Mouse (Mus musculus): ENCODE measurements at regions not wholly inside any gene's neighbourhood (a gene's known extent, or its start where the extent isn't known, plus 50 kb on each side); places are given as distances from the start of the nearest gene placed in this dataset.

DNA sequence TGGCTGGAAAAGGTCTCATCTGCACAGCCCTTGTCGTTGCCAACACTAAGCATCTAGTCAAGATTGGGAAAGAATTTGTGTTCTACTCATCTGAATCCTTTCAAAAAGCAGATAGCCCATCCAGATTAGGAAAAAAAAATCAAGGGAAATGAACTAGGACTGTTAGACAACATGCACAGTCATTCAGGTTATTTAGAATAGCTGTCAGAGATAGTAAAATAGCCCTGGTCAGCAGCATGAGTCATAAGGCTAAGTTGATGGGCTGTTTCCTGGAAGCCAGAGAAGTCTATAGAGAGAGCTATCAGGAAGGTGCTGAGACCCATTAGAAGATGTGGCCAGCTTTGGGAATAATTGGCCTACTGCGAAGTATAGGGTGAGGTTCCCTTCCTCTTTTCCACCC lies 1447.4 kb downstream of the Slc22a22 start:
- no peak for DNase-seq

DNA sequence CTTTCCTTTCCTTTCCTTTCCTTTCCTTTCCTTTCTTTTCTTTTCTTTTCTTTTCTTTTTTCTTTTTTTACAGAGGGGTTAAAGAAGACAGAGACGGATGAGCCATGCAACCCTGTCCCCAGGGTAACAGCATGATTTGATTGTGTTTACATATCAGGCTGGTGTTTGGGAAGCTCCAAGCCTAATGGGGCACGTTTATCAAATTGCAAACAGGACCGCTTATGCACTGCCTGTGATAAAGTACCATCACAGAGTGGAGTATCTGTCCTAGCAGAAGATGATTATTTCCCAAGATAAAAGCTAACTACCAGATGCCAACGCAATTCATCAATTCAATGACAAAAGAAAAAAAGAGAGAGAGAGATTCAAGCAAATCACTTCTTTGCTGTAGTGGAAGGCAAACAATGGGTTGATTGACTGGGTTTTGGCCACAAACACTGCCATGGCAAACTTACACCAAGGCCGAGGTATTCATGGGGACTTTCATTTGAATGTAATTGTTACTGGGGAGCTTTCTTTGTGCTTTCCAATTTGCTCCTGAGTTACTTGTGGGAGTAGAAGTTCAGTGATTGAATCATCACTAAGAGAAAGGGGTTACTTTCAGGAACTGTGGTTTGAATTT lies 1450.1 kb downstream of the Slc22a22 start:
- no peak for DNase-seq

DNA sequence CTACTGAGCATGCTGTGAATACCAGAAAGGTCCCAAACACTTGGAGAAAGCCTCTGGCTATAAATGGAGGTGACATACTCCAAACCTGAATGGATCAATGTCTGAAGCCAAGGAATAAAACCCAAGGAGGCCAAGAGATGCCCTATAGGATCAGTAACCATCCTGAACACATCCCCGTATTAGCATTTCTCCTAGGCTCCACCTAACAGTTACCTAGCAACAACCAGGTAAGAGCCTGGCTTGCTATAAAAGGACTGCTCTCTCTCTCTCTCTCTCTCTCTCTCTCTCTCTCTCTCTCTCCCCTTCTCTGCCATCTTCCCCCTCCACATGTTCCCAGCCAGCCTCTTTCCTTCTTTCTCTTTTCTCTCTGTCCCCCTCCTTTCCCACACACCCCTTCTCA lies 1452.7 kb downstream of the Slc22a22 start:
- no peak for DNase-seq

DNA sequence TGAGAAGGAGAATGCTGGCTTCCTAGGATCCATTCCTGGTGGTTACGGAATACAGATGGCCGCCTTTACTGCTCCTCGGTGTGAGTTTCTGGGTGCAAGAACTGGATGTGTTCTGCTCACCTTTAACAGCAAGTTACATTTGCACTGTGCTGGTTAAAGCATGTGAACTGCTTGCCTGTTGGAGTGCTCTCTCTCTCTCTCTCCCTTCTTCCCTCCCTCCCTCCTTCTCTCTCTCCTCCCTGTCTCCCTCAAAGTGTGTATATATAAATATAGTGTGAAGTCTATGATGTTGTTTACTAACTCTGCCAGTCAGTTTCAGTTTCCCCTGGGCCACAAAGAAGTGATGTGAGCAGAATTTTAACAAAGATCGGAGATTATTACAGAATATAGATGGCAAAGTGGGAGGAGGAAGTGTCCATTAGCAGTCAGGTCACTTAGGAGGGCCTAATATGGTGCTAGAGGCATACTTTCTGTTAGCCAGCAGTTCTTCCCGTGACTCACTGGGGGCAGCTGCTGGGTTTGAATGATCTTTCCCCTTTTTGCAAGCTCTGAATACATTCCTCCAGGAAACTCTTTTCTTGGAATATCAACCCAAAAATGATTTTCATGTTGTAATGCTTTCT lies 1453.5 kb downstream of the Slc22a22 start:
- DNase-seq: no peak

DNA sequence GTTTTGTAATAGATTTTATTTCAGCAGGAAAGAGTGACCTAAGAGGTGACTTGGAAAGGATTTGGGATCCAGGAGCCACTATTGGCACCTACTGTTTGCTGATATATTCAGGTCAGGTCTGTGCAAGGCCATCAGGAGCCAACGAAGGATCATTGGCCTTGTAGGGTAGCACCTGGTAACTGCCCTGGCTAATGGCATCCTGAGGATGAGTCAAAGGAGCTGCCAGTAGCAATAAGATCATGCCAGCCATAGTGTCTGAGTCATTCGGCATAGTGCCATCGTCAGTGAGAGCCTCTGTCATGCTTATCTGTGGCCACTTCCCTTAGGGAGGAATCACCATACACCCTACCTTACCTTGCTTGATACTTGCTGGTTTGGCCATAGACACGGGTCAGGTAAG lies 1455.1 kb downstream of the Slc22a22 start:
- DNase-seq: no peak

DNA sequence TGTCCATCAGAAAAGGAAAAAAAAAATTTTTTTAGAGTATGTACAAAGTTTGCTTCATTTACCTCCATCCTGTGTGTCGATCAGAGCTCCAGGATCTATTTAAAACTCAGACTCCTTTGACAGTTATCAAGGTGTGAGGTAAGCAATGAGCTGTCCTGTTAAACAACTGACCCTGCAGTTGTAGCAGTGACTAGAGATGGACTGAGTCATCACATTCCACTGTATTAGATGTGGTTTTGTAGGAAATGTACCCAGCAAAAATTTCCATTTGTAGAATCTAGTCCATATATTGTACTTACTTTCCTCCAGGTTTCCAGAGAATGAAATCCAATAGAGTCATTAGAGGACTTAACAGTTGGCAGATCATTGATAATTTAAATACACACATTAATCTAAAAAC lies 1459.3 kb downstream of the Slc22a22 start:
- no peak for DNase-seq

DNA sequence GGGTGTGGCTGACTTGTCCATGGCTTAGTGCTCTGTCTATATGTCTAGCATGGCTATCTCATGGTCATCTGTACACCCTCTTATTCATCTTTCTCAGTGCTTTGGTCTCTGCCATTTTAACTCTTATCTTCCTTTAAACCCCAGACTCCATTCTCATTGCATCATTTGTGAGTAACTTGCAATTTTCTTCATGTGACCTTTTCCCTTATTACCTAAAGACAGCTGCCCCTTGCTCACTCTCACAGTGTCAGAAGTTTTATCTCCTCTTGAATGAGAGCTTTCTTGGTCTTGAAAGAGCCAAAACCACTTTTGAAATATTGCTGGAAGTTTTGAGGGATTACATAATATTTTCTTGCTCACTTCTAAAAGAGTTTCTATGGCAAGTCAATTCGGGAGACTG lies 1459.9 kb downstream of the Slc22a22 start:
- no peak for DNase-seq

DNA sequence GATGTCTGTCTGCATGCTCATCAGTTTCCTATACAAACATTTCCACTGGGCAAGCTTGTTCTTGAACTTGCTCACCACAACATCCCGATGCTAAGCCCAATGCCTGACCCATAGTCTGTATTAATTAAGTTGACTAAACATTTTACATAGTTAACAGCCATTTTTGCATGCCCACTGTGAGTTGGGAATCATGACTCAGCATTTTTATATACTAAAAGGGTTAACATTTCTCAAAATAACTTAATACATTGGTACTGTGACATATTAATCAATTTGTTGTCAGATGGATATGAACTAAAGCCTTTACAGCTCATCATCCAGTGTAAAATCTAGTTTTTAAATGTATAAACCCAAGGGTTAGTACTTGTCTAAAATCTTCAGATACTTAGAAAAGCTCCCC lies 1461.4 kb downstream of the Slc22a22 start:
- DNase-seq: no peak

DNA sequence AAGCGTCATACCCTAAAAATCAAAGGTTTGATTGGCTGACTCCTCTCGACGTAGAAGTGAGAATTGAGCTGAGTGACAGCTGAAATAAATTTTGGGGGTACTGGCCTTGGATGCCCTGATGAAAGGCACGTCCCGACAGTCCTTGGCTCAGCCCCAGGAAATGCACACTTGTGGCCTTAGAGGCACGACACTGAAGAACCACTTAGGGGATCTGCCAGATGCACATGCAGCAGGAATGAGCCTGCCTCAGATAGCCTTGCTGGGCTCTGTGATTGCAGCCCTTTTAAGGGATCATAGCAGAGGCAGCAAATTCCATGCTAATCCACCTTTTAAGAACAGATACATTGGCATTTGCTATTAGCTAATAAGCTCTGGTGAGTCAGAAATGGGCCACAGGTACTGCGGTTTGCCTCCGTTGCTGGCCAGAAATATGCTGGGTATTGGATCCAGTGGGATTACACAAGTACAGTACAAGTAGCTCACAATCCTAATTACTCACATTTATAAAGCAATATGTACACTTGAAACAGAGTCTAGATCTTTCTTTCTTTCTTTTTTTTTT lies 1463.3 kb downstream of the Slc22a22 start:
- DNase-seq: no peak

DNA sequence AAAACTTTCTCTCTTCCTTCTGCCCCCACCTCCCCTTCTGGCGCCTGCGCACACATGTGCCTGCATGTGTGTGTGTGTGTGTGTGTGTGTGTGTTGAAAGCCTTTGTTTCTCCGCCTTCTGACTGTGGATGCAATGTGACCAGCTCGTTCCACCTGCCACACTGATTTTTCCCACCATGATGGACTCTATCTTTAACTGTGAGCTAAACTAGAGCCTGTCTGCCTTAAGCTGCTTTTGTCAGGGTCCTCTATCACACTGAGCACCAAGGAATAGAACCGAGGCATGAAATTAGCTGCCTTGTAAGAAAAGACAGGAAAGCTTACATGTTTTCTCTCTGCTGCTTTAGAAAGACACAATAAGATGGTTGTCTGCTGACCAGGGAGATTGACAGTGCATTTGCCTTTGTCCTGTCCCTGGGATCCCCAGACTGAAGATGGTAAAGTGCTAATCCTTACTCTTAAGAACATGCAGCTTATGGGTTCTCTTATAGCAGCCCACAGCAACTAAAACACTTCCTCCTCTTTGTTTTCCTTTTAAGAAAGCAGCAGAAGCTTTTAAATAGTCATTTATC lies 1468.7 kb downstream of the Slc22a22 start:
- no peak for DNase-seq

DNA sequence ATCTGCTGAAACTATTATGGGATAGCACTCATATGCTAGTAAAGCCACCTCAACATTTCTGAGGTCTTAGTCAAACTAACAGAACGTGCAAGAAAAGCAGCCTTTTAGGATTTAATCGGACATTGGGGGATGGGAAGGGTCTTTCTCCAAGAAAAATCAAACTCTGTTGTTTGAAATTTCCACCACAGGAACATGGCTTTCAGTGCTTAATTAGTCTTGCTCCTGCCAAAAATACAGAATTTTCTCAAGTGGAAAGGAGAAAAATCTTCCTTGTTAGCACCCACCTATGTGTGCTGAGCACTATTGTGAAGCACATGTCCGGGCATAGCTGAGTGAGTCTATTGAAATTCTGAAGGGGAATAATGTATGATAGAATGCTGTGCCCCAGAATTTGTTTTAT lies 1470.0 kb downstream of the Slc22a22 start:
- no peak for DNase-seq

DNA sequence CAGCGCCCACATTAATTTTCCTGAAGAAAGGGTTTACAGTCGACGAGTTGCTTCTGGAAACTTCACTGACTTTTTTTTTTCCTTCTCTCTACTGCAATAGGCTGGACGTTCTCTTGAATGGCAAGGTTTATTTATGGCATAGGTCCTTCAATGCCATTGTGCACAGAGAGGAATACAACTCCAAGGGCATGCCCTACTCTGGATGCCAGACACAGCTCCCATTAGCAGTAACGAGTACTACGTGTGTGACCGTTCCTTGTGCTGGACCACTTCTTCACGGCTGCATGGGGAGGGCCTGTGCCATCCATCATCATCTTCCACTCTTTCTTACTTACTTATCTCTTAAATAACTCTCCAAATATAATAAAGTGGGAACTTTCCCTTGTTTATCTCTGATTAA lies 1472.1 kb downstream of the Slc22a22 start:
- no peak for DNase-seq

DNA sequence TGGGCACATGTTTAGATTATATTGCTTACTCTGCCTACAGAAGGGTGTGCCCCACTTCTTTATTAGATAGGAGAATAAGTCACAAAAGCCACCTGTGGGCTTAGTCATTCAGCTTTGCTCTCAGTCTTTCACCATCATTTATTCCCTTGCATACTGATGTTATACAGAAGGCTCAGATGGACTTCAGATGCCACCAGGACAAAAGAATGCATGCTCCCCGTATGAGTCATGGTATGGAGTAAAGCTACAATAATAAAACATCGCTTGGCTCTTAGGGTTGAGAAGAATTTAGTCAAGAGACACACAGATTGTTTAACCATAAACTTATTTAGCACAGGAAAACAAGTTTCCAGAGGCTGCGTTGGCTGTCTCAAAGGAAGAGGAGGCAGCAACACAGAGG lies 1473.5 kb downstream of the Slc22a22 start:
- no peak for DNase-seq

DNA sequence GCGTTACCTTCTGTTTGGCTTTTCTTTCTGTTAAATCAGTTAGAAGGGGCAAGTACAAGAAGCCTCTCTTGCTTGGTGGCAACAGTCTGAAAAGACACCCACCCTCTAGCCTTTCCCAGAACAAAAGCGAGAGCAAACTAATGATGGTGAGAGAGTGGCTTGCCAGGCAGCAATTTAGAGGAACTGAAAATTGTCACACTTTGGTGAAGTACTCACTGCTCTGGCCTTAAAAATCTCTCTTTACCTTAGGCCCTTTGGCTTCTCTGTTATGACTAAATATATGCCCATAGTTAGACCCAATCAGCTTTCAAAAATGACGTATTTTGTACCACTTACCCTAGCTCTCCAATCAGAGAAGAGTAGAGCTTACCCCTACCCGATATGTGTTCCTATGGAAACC lies 1477.8 kb downstream of the Slc22a22 start:
- no peak for DNase-seq

DNA sequence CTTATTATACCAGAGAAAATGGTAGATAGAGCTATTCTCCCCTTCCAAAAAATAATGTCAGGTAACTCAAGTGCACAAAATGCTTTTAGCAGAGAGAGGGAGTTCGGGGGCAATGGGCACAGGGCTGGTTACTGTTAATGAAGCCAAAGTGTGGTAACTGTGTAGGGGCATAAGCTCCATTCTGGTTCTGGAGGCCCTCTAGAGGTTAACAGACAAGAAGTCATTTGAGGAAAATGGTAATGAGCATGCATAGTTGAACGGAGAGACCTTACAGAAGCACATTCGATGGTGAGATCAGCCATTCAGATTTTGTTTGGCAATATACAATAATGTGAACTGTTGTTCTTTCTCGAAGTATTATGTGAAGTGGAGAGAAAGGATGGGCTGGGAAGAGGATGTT lies 1479.4 kb downstream of the Slc22a22 start:
- no peak for DNase-seq

DNA sequence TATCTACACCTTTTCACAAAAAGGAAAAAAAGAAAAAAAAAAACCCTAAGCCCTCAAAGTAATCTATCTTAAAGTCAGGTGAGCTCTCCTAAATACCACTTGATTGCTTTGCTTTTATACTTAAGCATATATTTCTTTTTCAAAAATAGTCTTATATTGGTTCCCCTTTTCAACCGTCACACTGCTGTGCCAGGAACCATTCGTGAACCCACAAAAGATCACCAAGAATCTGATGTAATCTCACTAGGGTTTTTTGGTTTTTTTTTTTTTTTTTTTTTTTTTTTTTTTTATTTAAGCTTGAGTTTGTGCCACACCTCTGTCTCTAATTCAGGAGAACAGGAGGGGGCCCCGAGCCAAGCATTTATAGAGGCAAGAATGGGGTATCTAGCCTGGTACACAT lies 1482.7 kb downstream of the Slc22a22 start:
- DNase-seq: no peak

DNA sequence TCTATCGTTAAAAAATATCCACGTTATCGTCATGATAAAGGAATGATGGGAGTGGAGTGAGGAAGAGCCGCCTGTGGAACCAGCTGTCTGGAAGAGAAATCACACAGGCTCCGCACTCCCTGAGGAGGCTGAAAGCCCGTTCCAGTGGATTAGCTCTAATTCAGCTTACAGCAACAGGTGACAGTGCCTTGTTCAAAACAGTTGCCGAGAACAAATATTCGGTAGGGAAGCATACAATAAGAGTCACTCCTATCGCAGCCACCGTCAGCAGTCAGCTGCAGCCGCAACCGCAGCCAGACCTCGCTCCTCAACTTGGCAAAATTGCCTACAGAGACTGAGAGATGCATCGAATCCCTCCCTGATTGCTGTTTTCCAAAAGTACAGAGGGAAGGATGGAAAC lies 1501.6 kb downstream of the Slc22a22 start:
- DNase-seq: no peak

DNA sequence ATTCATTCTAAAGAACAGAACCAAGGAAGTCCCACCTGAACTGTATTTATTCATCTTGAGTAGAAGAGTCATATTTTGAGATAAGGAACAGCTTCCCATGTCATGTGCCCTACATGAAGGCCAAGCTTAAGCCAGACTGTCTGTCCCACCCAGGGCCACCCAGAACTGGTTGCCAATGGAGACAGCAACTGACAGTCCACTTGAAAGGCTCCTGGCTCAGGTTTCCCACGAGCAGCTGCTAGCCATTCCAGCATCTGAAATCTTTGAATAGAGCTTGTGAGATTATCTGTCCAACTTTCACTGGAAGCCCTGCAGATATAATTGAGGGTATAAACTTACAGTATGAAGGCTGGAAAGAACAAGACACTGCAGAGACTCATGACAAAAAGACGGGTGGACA lies 1510.6 kb downstream of the Slc22a22 start:
- no peak for DNase-seq

DNA sequence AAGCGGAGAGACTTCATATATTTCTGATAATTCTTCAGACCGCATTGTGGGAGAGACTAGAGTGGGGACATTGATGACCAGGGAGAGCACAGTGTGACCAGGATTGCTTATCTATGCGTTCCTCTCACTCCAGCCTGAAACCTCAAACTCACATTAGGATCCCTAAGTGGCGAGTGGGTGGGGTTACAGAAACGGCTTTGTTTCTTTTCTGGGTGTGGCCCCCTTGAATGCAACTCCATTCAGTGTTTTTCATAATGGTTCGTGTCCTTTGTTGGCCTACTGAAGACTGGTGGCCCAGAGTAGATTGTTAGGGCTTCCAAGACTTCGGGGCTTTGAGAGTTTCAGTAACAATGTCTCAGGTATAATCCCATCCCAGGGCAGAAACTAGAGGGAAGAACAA lies 1512.1 kb downstream of the Slc22a22 start:
- DNase-seq: no peak

DNA sequence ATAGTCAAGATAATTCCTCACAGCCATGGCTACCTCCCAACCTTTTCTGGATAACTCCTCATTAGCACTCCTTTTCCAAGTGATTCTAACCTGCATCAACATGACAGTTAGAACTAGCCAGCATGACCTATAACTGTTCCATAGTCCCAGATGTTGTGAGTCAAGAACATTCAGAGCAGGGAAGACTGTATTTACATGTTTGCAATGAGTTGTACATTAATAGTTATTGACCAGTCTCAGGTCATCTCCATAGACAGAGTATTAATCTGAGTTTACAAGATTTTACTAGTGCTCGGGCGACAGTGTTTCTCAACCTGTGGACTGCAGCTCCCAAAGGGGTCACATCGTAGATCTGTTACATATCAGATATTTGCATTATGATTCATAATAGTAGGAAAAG lies 1515.3 kb downstream of the Slc22a22 start:
- no peak for DNase-seq

Data from thymus, postnatal 25 days (tissue).